Mouse (Mus musculus) ES-E14 (cell line): Measurements from ENCODE around the gene Sec13. TPM values are rescaled to one million over a fixed set of nuclear protein-coding genes. Genes with fewer than 3 reads are reported as not detected.

Experiments
- DNase-seq: peaks from one replicate; pipeline ENCODE4 v3.0.0-alpha.2; 2013; ENCODE audit warnings: low read depth, low spot score
- H3K27ac ChIP-seq: 2 replicates; pipeline ENCODE4 v1.5.1; 2012; ENCODE audit warnings: low read depth, mild to moderate bottlenecking, low read length, moderate library complexity, mixed read lengths; ENCODE audit not compliant: poor library complexity, insufficient read depth, severe bottlenecking
- H3K36me3 ChIP-seq: 2 replicates; pipeline ENCODE4 v1.6.1; 2012; ENCODE audit warnings: mild to moderate bottlenecking, low read length, moderate library complexity, mixed read lengths; ENCODE audit not compliant: control insufficient read depth, poor library complexity, insufficient read depth, severe bottlenecking
- H3K4me1 ChIP-seq, 2 experiments: fragments of 150-350 bp in 1 of 2; sonication (generic) in 1 of 2; 2 replicates each; pipeline ENCODE4 v1.6.1; 2012; ENCODE audit warnings: low read length in 2 of 2, mild to moderate bottlenecking in 1 of 2, mixed read lengths in 1 of 2; ENCODE audit not compliant: control insufficient read depth in 2 of 2, insufficient read depth in 2 of 2, poor library complexity in 1 of 2
- H3K4me3 ChIP-seq, 2 experiments: fragments of 150-350 bp in 1 of 2; sonication (generic) in 1 of 2; 2 replicates each; pipeline ENCODE4 v1.5.1; 2012; ENCODE audit warnings: low read length in 2 of 2, low read depth in 1 of 2, mild to moderate bottlenecking in 1 of 2, mixed read lengths in 1 of 2; ENCODE audit not compliant: insufficient read depth in 1 of 2, poor library complexity in 1 of 2, severe bottlenecking in 1 of 2
- H3K9ac ChIP-seq: 2 replicates; pipeline ENCODE4 v1.6.1; 2012; ENCODE audit warnings: low read depth, mild to moderate bottlenecking, low read length, mixed read lengths; ENCODE audit not compliant: poor library complexity, insufficient read depth, severe bottlenecking
- H3K9me3 ChIP-seq: fragments of 150-350 bp; sonication (generic); 2 replicates; pipeline ENCODE4 v1.6.1; 2012; ENCODE audit warnings: low read depth, mild to moderate bottlenecking, low read length; ENCODE audit not compliant: control insufficient read depth, insufficient read depth
- CHD2 ChIP-seq: IDR thresholded peaks from 2 replicates; pipeline ENCODE4 v1.6.1; 2014; ENCODE audit warnings: mild to moderate bottlenecking, low read depth, low read length, inconsistent platforms
- HCFC1 ChIP-seq: IDR thresholded peaks from 2 replicates; pipeline ENCODE4 v1.6.1; 2012; ENCODE audit warnings: low read length, inconsistent platforms, borderline replicate concordance; ENCODE audit not compliant: insufficient read depth
- MAFK ChIP-seq: IDR thresholded peaks from 2 replicates; pipeline ENCODE4 v1.6.1; 2014; ENCODE audit warnings: mild to moderate bottlenecking, low read depth, low read length, inconsistent platforms; ENCODE audit not compliant: insufficient read depth
- ZC3H11A ChIP-seq: IDR thresholded peaks from 2 replicates; pipeline ENCODE4 v1.6.1; 2012; ENCODE audit warnings: low read depth, mild to moderate bottlenecking, inconsistent platforms, low read length, borderline replicate concordance
- ZNF384 ChIP-seq: IDR thresholded peaks from 2 replicates; pipeline ENCODE4 v1.6.1; 2012; ENCODE audit warnings: low read depth, low read length, inconsistent platforms
- in situ Hi-C, 2 experiments: fragments of 600-800 bp; cut with MboI; formaldehyde crosslinking; loops; one replicate each; pipeline ENCODE4 v1.15.1; 2025; ENCODE audit warnings: low sequenced_read_pairs in 2 of 2, inconsistent platforms in 1 of 2; ENCODE audit not compliant: unreplicated experiment in 2 of 2
- total RNA-seq: library from RNA; depleted of rRNA; stranded (reverse); fragments of 300-350 nt; gene quantifications from 2 replicates; pipeline ENCODE4 v1.2.3, GENCODE M21; 2012

Gene Sec13
- total RNA-seq, 1 experiment, result 187 TPM

GRCm38 (mm10) chr6:113768804-113769203 is 28.3 kb upstream of the Sec13 start:
- no peaks in the 10 kb centered on the region for H3K9me3 ChIP-seq
- no peak for TF ChIP-seq ZC3H11A
- TF ChIP-seq MAFK, result no peak
- TF ChIP-seq HCFC1, result no peak
- TF ChIP-seq CHD2, result no peak
- TF ChIP-seq ZNF384, result no peak
- H3K9ac ChIP-seq, result no peak overlapping the region
- no peak for DNase-seq
- no peak overlapping the region for H3K27ac ChIP-seq
- in situ Hi-C loops, result no loop called here
- no peak overlapping the region for H3K4me3 ChIP-seq
- H3K4me1 ChIP-seq, result no peaks in the 10 kb centered on the region
- no peaks in the 10 kb centered on the region for H3K36me3 ChIP-seq

GRCm38 (mm10) chr6:113761644-113762043 is 21.1 kb upstream of the Sec13 start:
- Histone ChIP-seq H3K9ac (no peak overlapping the region), H3K9me3 (no peaks in the 10 kb centered on the region), H3K4me3 (no peak overlapping the region; a peak in 1 of 4 replicates), H3K36me3 (no peaks in the 10 kb centered on the region), H3K27ac (no peak overlapping the region), H3K4me1 (peaks cover 0 to 2% of the 10 kb centered on the region in 2 experiments; a peak in 1 of 4 replicates)
- TF ChIP-seq ZNF384, result no peak
- peak; percentile 94 for TF ChIP-seq ZC3H11A
- DNase-seq, result peak; percentile 56
- in situ Hi-C loops, result loop anchor here in 1 of 2 experiments (5.0 kb wide), 1 partner anchor 311 kb away; no protein-coding TSS in a partner anchor

- H3K36me3 ChIP-seq, result no peaks in the 10 kb centered on the region
- peaks cover 0 to 9% of the 10 kb centered on the region in 2 experiments; a peak in 2 of 4 replicates for H3K4me1 ChIP-seq
- no peak for DNase-seq
- peak overlapping the region; percentile 49 to 54; a peak in 3 of 4 replicates for H3K4me3 ChIP-seq
- H3K9ac ChIP-seq, result no peak overlapping the region
- TF ChIP-seq HCFC1 (no peak), CHD2 (no peak), ZNF384 (no peak), MAFK (no peak), ZC3H11A (no peak)
- no peak overlapping the region for H3K27ac ChIP-seq
- no peaks in the 10 kb centered on the region for H3K9me3 ChIP-seq
- in situ Hi-C loops, result no loop called here
Measured at GRCm38 (mm10) chr6:113749119-113749685, 8.7 kb upstream of the Sec13 start.

- Histone ChIP-seq H3K36me3 (no peaks in the 10 kb centered on the region), H3K4me1 (peaks cover 0 to 9% of the 10 kb centered on the region in 2 experiments; a peak in 2 of 4 replicates), H3K9me3 (no peaks in the 10 kb centered on the region), H3K4me3 (peak overlapping the region; percentile 49 to 54), H3K9ac (peak overlapping the region; percentile 68), H3K27ac (no peak overlapping the region)
- DNase-seq, result peak; percentile 33
- in situ Hi-C loops, result no loop called here
- TF ChIP-seq CHD2, result no peak
- no peak for TF ChIP-seq ZNF384
- no peak for TF ChIP-seq ZC3H11A
- TF ChIP-seq HCFC1, result no peak
- no peak for TF ChIP-seq MAFK
Measured at GRCm38 (mm10) chr6:113748351-113748750, 7.8 kb upstream of the Sec13 start.
